ENCODE assay signal across 8 mouse cellular contexts in the genomic region with DNA sequence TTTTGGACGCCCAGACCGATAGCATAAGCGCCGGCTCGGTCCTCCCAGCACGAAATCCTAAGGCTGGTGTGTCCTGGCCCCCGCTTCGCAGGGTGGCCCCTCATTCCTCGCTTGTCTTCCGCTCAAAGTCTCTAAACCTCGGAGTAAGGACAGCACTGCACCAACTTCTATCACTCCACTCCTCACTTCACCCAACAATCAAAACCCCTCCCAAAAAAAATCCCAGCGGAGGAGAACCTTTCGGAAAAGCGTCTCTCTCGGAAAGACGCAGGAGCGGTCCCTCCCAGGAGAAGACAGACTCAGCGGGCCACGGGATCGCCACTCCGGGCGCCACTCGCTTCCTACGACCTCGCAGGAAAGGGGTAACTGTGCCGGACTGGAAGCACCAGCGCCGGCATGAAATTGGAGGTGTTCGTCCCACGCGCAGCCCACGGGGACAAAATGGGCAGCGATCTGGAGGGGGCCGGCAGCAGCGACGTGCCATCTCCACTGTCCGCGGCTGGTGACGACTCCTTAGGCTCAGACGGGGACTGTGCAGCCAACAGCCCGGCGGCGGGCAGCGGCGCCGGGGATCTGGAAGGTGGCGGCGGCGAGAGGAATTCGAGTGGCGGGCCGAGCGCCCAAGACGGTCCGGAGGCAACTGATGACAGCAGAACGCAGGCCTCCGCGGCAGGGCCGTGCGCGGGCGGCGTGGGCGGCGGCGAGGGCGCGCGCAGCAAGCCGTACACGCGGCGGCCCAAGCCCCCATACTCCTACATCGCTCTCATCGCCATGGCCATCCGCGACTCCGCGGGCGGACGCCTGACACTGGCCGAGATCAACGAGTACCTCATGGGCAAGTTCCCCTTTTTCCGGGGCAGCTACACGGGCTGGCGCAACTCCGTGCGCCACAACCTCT. TPM values are rescaled to one million over a fixed set of nuclear protein-coding genes. Genes with fewer than 3 reads are reported as not detected.
DNase-seq lines count a peak whose midpoint lies in the region; ATAC-seq lines count a peak whose summit lies in the region.

A530084C06Rik (minus strand) TSS at position 813 of the 898 bp plus-strand sequence.

- WGBS in heart, embryonic 15.5 days = under 1% methylated on average over 84 of the region's 88 CpGs
- WGBS in lung, embryonic 15.5 days = under 1% methylated on average over 88 of the region's 88 CpGs
- under 1% methylated on average over 84 of the region's 88 CpGs for WGBS in neural tube, embryonic 15.5 days

- peak; percentile 33; the same call in 1 of the 2 replicates for ATAC-seq in heart, embryonic 15.5 days (replicated peaks; ENCODE audit: insufficient number of reproducible peaks, insufficient read depth, low FRiP score, low read depth)
- ATAC-seq in lung, embryonic 15.5 days (ENCODE audit: borderline replicate concordance, extremely low read depth, low FRiP score, low TSS enrichment) = peak; percentile 33
- peak; percentile 66 for ATAC-seq in neural tube, embryonic 15.5 days (ENCODE audit: low FRiP score)
- no peak for ATAC-seq in inflammation-experienced regulatory T-cells, adult 6 months

- no peak within 1 kb of the TSS for H3K27ac ChIP-seq in heart, embryonic 15.5 days
- H3K27ac ChIP-seq in lung, embryonic 15.5 days = no peak within 1 kb of the TSS
- peak within 1 kb of the TSS; percentile 20; the same call in 1 of the 2 replicates for H3K27ac ChIP-seq in neural tube, embryonic 15.5 days (replicated peaks)

- peak within 1 kb of the TSS; percentile 70 for H3K4me3 ChIP-seq in heart, embryonic 15.5 days
- H3K4me3 ChIP-seq in lung, embryonic 15.5 days = peak within 1 kb of the TSS; percentile 56
- peak within 1 kb of the TSS; percentile 49 for H3K4me3 ChIP-seq in neural tube, embryonic 15.5 days (replicated peaks)

- peak within 1 kb of the TSS; percentile 44 for H3K9ac ChIP-seq in heart, embryonic 15.5 days
- peak within 1 kb of the TSS; percentile 38 for H3K9ac ChIP-seq in lung, embryonic 15.5 days
- H3K9ac ChIP-seq in neural tube, embryonic 15.5 days (replicated peaks) = peak within 1 kb of the TSS; percentile 40

- peak within 1 kb of the TSS; percentile 100 for H3K4me2 ChIP-seq in heart, embryonic 15.5 days
- H3K4me2 ChIP-seq in lung, embryonic 15.5 days = peak within 1 kb of the TSS; percentile 98
- H3K4me2 ChIP-seq in neural tube, embryonic 15.5 days = peak within 1 kb of the TSS; percentile 99

- H3K4me1 ChIP-seq in heart, embryonic 15.5 days (replicated peaks) = peaks cover 27% of the 10 kb centered on the region
- peaks cover 19% of the 10 kb centered on the region for H3K4me1 ChIP-seq in lung, embryonic 15.5 days
- peaks cover 30% of the 10 kb centered on the region for H3K4me1 ChIP-seq in neural tube, embryonic 15.5 days

- no peaks in the 10 kb centered on the region for H3K36me3 ChIP-seq in heart, embryonic 15.5 days
- no peaks in the 10 kb centered on the region for H3K36me3 ChIP-seq in lung, embryonic 15.5 days
- no peaks in the 10 kb centered on the region for H3K36me3 ChIP-seq in neural tube, embryonic 15.5 days

- no peaks in the 10 kb centered on the region for H3K9me3 ChIP-seq in heart, embryonic 15.5 days (replicated peaks)
- H3K9me3 ChIP-seq in lung, embryonic 15.5 days = no peaks in the 10 kb centered on the region
- H3K9me3 ChIP-seq in neural tube, embryonic 15.5 days (replicated peaks) = no peaks in the 10 kb centered on the region

- peaks cover 96% of the 10 kb centered on the region for H3K27me3 ChIP-seq in heart, embryonic 15.5 days
- H3K27me3 ChIP-seq in lung, embryonic 15.5 days = peaks cover 92% of the 10 kb centered on the region
- H3K27me3 ChIP-seq in neural tube, embryonic 15.5 days (replicated peaks) = peaks cover 95% of the 10 kb centered on the region

- peak; percentile 7 to 12 for DNase-seq in thymus, postnatal 36 days
- DNase-seq in thymus, postnatal 14 days = no peak
- DNase-seq in embryo, embryonic 10 days (ENCODE audit: low spot score) = peak; percentile 31
- peak; percentile 48 for DNase-seq in kidney, postnatal 10 days

RNA-seq across cellular contexts. Expression of gene A530084C06Rik, which starts in this region (rescaled TPM):
- polyA plus RNA-seq in heart, embryonic 15.5 days (2015; fragmentation: Nextera tagmentation; extraction: Ambion mirVana) = not detected in 2 replicates
- not detected in 2 replicates for polyA plus RNA-seq in lung, embryonic 15.5 days (2015; fragmentation: Nextera tagmentation; extraction: Ambion mirVana)
- polyA plus RNA-seq in neural tube, embryonic 15.5 days (2015; fragmentation: Nextera tagmentation; extraction: Ambion mirVana) = not detected in 2 replicates
- not detected for polyA plus RNA-seq in inflammation-experienced regulatory T-cells, adult 6 months (2017; shearing (Covaris generic))

Comparison
In these comparisons a context has a peak if more than half of its experiments do, and no peak if none do; other contexts are left out.
1. Peak in ATAC-seq, H3K4me3 ChIP-seq, H3K9ac ChIP-seq and H3K4me2 ChIP-seq in heart, embryonic 15.5 days; RNA of the gene not detected or under 1 TPM.
2. Peak in ATAC-seq, H3K4me3 ChIP-seq, H3K9ac ChIP-seq and H3K4me2 ChIP-seq in lung, embryonic 15.5 days; RNA of the gene not detected or under 1 TPM.
3. Peak in ATAC-seq, H3K4me3 ChIP-seq, H3K27ac ChIP-seq, H3K9ac ChIP-seq and H3K4me2 ChIP-seq in neural tube, embryonic 15.5 days; RNA of the gene not detected or under 1 TPM.